Mouse (Mus musculus): ENCODE data around the gene Acsl1. TPM values are rescaled to one million over a fixed set of nuclear protein-coding genes. Genes with fewer than 3 reads are reported as not detected.

Gene Acsl1
- total and polyA plus RNA-seq, 2 experiments from 2014 or later: 291 to 297 TPM

DNA sequence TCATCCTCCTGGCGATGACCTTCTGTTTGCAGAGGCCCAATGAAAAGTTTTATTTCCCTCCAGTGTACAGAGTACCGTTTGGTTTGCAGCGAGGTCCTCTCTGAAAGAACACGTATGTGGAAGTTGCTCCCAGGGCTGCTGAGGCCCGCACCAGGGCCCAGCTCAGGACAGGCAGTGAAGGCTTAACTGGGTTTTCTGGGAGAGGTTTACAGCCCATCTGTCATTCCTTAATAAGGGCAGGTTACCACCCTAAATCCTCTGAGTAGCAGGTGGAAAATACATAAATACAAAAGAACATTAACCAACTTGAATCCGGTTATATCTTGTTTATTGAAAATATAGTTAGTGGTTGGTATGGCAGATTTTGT is 9.7 kb downstream of the Acsl1 start:
- Histone ChIP-seq H3K27me3 (ENCODE audit: control insufficient read depth, insufficient read depth, low read length) (no peaks in the 10 kb centered on the region), H3K27ac (ENCODE audit: low read depth) (peak overlapping the region; percentile 77), H3K9ac (replicated peaks; ENCODE audit: low read depth, low read length) (no peak overlapping the region), H3K4me1 (ENCODE audit: control insufficient read depth, insufficient read depth) (peaks cover 35% of the 10 kb centered on the region), H3K36me3 (replicated peaks; ENCODE audit: control insufficient read depth, insufficient read depth, low read length) (no peaks in the 10 kb centered on the region), H3K9me3 (replicated peaks; ENCODE audit: control insufficient read depth, low read length) (no peaks in the 10 kb centered on the region), H3K4me2 (ENCODE audit: low read depth, low read length) (no peak overlapping the region), H3K4me3 (ENCODE audit: low read depth, low read length) (no peak overlapping the region)
- TF ChIP-seq EP300 (IDR thresholded peaks at IDR 0.05; ENCODE audit: low read depth): no peak
- TF ChIP-seq CTCF (IDR thresholded peaks at IDR 0.05; ENCODE audit: low read depth): no peak
- 53% methylated on average over 6 of the region's 6 CpGs for WGBS
- ATAC-seq (ENCODE audit: insufficient read depth, low read depth) (no peak), DNase-seq (ENCODE audit: low spot score) (no peak)

DNA sequence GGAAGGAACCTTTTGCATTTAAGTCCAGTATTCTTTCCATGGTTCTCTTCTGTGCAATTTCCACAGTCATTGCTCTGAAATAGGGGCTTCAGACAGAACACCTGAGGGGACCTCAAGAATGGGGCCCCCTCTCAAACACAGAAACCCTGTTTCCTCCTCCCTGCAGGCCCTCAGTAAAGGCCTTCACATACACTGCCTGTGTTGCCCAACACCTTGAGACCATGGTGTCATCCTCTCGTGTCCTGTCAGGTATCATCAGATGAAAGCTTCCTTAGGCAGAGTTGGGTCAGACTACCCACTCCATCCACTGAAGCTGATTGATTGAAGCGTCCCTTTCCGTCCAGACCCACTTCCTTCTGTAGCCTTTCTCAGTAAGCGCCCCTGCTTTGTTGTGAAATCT is 11.9 kb downstream of the Acsl1 start:
- TF ChIP-seq EP300 (IDR thresholded peaks at IDR 0.05; ENCODE audit: low read depth) (no peak), CTCF (IDR thresholded peaks at IDR 0.05; ENCODE audit: low read depth) (no peak)
- 87% methylated on average over 4 of the region's 4 CpGs for WGBS
- H3K9me3 ChIP-seq (replicated peaks; ENCODE audit: control insufficient read depth, low read length): no peaks in the 10 kb centered on the region
- H3K9ac ChIP-seq (replicated peaks; ENCODE audit: low read depth, low read length): no peak overlapping the region
- H3K27me3 ChIP-seq (ENCODE audit: control insufficient read depth, insufficient read depth, low read length): no peaks in the 10 kb centered on the region
- no peak overlapping the region for H3K4me2 ChIP-seq (ENCODE audit: low read depth, low read length)
- H3K36me3 ChIP-seq (replicated peaks; ENCODE audit: control insufficient read depth, insufficient read depth, low read length): no peaks in the 10 kb centered on the region
- H3K4me1 ChIP-seq (ENCODE audit: control insufficient read depth, insufficient read depth): peaks cover 36% of the 10 kb centered on the region
- ATAC-seq (ENCODE audit: insufficient read depth, low read depth) (no peak), DNase-seq (ENCODE audit: low spot score) (no peak)
- no peak overlapping the region for H3K27ac ChIP-seq (ENCODE audit: low read depth)
- no peak overlapping the region for H3K4me3 ChIP-seq (ENCODE audit: low read depth, low read length)

DNA sequence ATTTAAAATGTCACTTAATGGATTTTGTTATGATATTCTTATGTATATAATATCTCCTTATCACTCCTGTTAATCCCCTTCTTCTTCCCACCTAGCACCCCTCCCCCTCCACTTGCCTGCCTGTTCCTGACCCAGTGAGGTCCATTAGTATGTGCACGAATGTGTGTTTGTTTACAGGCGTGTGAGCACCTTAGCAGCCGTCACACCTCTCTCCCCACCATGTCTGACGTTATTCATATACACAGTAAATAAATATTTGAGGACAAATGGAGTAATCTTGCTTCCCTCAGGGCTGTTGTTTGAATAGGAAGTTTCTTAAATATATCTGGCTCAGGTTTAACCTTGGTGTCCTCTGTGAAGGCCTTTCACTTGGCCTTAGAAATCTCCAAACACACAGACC is 12.4 kb downstream of the Acsl1 start:
- TF ChIP-seq CTCF (IDR thresholded peaks at IDR 0.05; ENCODE audit: low read depth) (no peak), EP300 (IDR thresholded peaks at IDR 0.05; ENCODE audit: low read depth) (no peak)
- Histone ChIP-seq H3K27me3 (ENCODE audit: control insufficient read depth, insufficient read depth, low read length) (no peaks in the 10 kb centered on the region), H3K9me3 (replicated peaks; ENCODE audit: control insufficient read depth, low read length) (no peaks in the 10 kb centered on the region), H3K4me1 (ENCODE audit: control insufficient read depth, insufficient read depth) (peaks cover 36% of the 10 kb centered on the region), H3K9ac (replicated peaks; ENCODE audit: low read depth, low read length) (no peak overlapping the region), H3K4me3 (ENCODE audit: low read depth, low read length) (no peak overlapping the region), H3K27ac (ENCODE audit: low read depth) (no peak overlapping the region), H3K4me2 (ENCODE audit: low read depth, low read length) (no peak overlapping the region), H3K36me3 (replicated peaks; ENCODE audit: control insufficient read depth, insufficient read depth, low read length) (no peaks in the 10 kb centered on the region)
- ATAC-seq (ENCODE audit: insufficient read depth, low read depth) (no peak), DNase-seq (ENCODE audit: low spot score) (no peak)
- 86% methylated on average over 4 of the region's 4 CpGs for WGBS

DNA sequence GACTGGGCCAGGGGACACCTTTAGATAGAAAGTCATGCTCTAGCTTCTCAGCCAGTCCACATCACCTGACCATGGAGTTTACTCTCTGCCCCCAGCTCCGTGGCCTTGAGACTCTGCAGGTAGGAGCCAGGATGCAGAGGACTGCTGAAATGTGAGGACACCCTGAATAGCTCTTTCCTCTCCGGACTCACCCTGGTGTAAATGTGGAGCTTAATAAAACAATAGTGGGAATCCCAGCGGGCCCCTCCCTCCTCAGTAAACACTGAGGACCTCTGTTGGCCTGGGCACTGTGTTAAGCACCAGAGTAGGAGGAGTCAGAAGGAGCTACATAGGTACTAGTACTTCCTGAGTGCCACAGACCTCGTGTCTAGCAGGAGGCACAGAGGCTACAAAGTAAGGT is 13.2 kb downstream of the Acsl1 start:
- DNase-seq (ENCODE audit: low spot score): no peak

DNA sequence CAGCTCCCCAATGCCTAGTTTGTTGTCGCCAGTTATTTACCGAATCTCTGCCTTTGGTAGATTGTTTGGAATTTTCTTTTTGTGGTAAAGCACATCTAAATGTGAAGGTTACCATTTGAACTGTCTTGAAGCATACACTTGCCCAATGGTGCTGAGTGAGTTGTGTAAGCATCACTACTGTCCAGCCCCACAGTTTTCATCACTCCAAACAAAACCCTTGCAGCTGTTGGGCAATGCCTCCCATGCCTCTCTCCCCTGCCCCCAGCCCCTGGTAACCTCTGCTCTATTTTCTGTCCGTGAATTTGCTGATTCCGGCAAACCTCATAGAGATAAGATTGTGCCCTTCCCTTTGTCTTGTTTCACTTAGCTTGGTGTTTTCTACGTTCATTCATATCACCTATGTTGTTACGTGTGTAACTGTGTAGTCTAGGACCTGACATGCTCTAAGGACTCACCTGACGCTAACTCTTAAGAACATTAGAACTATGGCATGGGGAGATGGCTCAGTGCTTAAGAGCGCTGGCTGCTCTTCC is 14.2 kb downstream of the Acsl1 start:
- Histone ChIP-seq H3K4me1 (ENCODE audit: control insufficient read depth, insufficient read depth) (peaks cover 38% of the 10 kb centered on the region), H3K9ac (replicated peaks; ENCODE audit: low read depth, low read length) (no peak overlapping the region), H3K27ac (ENCODE audit: low read depth) (no peak overlapping the region), H3K4me2 (ENCODE audit: low read depth, low read length) (no peak overlapping the region), H3K4me3 (ENCODE audit: low read depth, low read length) (no peak overlapping the region), H3K9me3 (replicated peaks; ENCODE audit: control insufficient read depth, low read length) (no peaks in the 10 kb centered on the region), H3K36me3 (replicated peaks; ENCODE audit: control insufficient read depth, insufficient read depth, low read length) (no peaks in the 10 kb centered on the region), H3K27me3 (ENCODE audit: control insufficient read depth, insufficient read depth, low read length) (no peaks in the 10 kb centered on the region)
- no peak for ATAC-seq (ENCODE audit: insufficient read depth, low read depth)
- DNase-seq (ENCODE audit: low spot score): no peak
- 83% methylated on average over 8 of the region's 8 CpGs for WGBS
- TF ChIP-seq CTCF (IDR thresholded peaks at IDR 0.05; ENCODE audit: low read depth) (no peak), EP300 (IDR thresholded peaks at IDR 0.05; ENCODE audit: low read depth) (no peak)

More for the DNA sequence above, 13.2 kb downstream of the Acsl1 start:
- WGBS: 45% methylated on average over 4 of the region's 4 CpGs
- Histone ChIP-seq H3K36me3 (replicated peaks; ENCODE audit: control insufficient read depth, insufficient read depth, low read length) (no peaks in the 10 kb centered on the region), H3K27ac (ENCODE audit: low read depth) (no peak overlapping the region), H3K4me3 (ENCODE audit: low read depth, low read length) (no peak overlapping the region), H3K27me3 (ENCODE audit: control insufficient read depth, insufficient read depth, low read length) (no peaks in the 10 kb centered on the region), H3K9ac (replicated peaks; ENCODE audit: low read depth, low read length) (no peak overlapping the region), H3K4me2 (ENCODE audit: low read depth, low read length) (no peak overlapping the region), H3K9me3 (replicated peaks; ENCODE audit: control insufficient read depth, low read length) (no peaks in the 10 kb centered on the region), H3K4me1 (ENCODE audit: control insufficient read depth, insufficient read depth) (peaks cover 35% of the 10 kb centered on the region)
- ATAC-seq (ENCODE audit: insufficient read depth, low read depth): no peak
- TF ChIP-seq EP300 (IDR thresholded peaks at IDR 0.05; ENCODE audit: low read depth) (no peak), CTCF (IDR thresholded peaks at IDR 0.05; ENCODE audit: low read depth) (no peak)

DNA sequence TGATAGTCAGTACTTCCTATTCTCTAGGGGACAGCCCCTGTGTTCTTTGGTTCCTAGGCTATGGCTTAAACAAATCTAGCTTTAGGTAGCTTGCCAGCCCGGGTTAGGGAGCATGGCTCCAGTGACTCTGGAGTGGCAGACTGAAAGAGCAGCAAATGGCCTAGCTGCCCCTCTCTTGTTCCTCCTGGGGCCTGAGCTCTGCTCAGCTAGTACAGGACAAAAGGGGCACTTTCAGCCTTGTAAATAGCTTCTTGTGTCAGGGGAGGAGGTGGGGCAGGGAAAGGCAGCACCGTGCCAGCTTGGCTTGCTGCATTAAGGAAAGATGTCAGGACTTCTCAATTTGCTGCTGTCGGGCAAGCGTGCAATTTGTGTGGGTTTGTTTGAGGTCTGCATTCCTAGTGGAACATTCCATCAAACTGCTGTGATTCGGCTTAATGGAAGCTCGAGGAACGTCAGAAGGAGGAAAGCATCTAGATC is 17.3 kb downstream of the Acsl1 start:
- no peaks in the 10 kb centered on the region for H3K9me3 ChIP-seq (replicated peaks; ENCODE audit: control insufficient read depth, low read length)
- H3K4me1 ChIP-seq (ENCODE audit: control insufficient read depth, insufficient read depth): peaks cover 33% of the 10 kb centered on the region
- TF ChIP-seq EP300 (IDR thresholded peaks at IDR 0.05; ENCODE audit: low read depth) (no peak), CTCF (IDR thresholded peaks at IDR 0.05; ENCODE audit: low read depth) (no peak)
- no peak overlapping the region for H3K4me2 ChIP-seq (ENCODE audit: low read depth, low read length)
- 44% methylated on average over 7 of the region's 7 CpGs for WGBS
- H3K27ac ChIP-seq (ENCODE audit: low read depth): peak overlapping the region; percentile 72
- no peak for DNase-seq (ENCODE audit: low spot score)
- H3K27me3 ChIP-seq (ENCODE audit: control insufficient read depth, insufficient read depth, low read length): no peaks in the 10 kb centered on the region
- no peak overlapping the region for H3K9ac ChIP-seq (replicated peaks; ENCODE audit: low read depth, low read length)
- H3K4me3 ChIP-seq (ENCODE audit: low read depth, low read length): no peak overlapping the region
- H3K36me3 ChIP-seq (replicated peaks; ENCODE audit: control insufficient read depth, insufficient read depth, low read length): peaks cover 6% of the 10 kb centered on the region; the same call in 1 of the 2 replicates
- no peak for ATAC-seq (ENCODE audit: insufficient read depth, low read depth)

Measured in heart, postnatal 0 days (tissue).